Mouse (Mus musculus) lung, postnatal 0 days (tissue): Measurements from ENCODE around the gene Cntf. TPM values are rescaled to one million over a fixed set of nuclear protein-coding genes. Genes with fewer than 3 reads are reported as not detected.
"Not testable (repeated sequence)": the region's sequence is repeated elsewhere in the genome, so short reads cannot be mapped to it uniquely, and the experiment has no call there.

ENCODE experiments used
- ATAC-seq: fragments of 200-750 bp; cut with Nextera tagmentation; 2 replicates; pipeline ENCODE4 v1.8.0; 2017; ENCODE audit warnings: moderate library complexity
- DNase-seq: peaks from one replicate; pipeline ENCODE4 v3.0.0-alpha.2; 2016; ENCODE audit warnings: low spot score
- H3K27ac ChIP-seq: fragments of 300-500 bp; sonication (generic); 2 replicates; pipeline ENCODE4 v1.5.1; 2014; ENCODE audit warnings: antibody characterized with exemption, mild to moderate bottlenecking, low read length, mixed read lengths
- H3K27me3 ChIP-seq: fragments of 300-500 bp; sonication (generic); replicated peaks from 2 replicates; pipeline ENCODE4 v1.6.1; 2014; ENCODE audit warnings: low read length, mixed read lengths; ENCODE audit not compliant: insufficient read depth
- H3K36me3 ChIP-seq: fragments of 300-500 bp; sonication (generic); 2 replicates; pipeline ENCODE4 v1.6.1; 2014; ENCODE audit warnings: low read length, mixed read lengths; ENCODE audit not compliant: insufficient read depth
- H3K4me1 ChIP-seq: fragments of 300-500 bp; sonication (generic); 2 replicates; pipeline ENCODE4 v1.6.1; 2014; ENCODE audit warnings: antibody characterized with exemption, low read depth, low read length, mixed read lengths; ENCODE audit not compliant: insufficient read depth
- H3K4me2 ChIP-seq: fragments of 300-500 bp; sonication (generic); replicated peaks from 2 replicates; pipeline ENCODE4 v1.6.1; 2014; ENCODE audit warnings: low read depth, mild to moderate bottlenecking, low read length, moderate library complexity, mixed read lengths
- H3K4me3 ChIP-seq: fragments of 300-500 bp; sonication (generic); 2 replicates; pipeline ENCODE4 v1.5.1; 2014; ENCODE audit warnings: low read depth, low read length
- H3K9ac ChIP-seq: fragments of 300-500 bp; sonication (generic); replicated peaks from 2 replicates; pipeline ENCODE4 v1.6.1; 2014; ENCODE audit warnings: low read depth, mild to moderate bottlenecking
- H3K9me3 ChIP-seq: fragments of 300-500 bp; sonication (generic); 2 replicates; pipeline ENCODE4 v1.6.1; 2016; ENCODE audit warnings: low read length, mixed read lengths
- CTCF ChIP-seq: IDR thresholded peaks from 2 replicates; pipeline ENCODE4 v1.5.1; 2016; ENCODE audit warnings: antibody characterized with exemption, mild to moderate bottlenecking
- EP300 ChIP-seq: IDR thresholded peaks from 2 replicates; pipeline ENCODE4 v1.6.1; 2016; ENCODE audit warnings: antibody characterized with exemption, mild to moderate bottlenecking, control low read depth
- WGBS: fragments of 180-500 bp; shearing (Covaris S2); extraction: QIAGEN DNeasy Blood & Tissue Kit; methylation state at CpG from one replicate; pipeline ENCODE4 v1.1.7; 2014; 5-methylcytosine and 5-hydroxymethylcytosine counted together
- polyA plus RNA-seq: library from polyadenylated mRNA; unstranded; fragments of >200 nt; fragmentation: Nextera tagmentation; extraction: Ambion mirVana; gene quantifications from 2 replicates; pipeline ENCODE4 v1.2.1, GENCODE M21; 2015

The Cntf gene
- polyA plus RNA-seq, 1 experiment from 2014 or later: 0.91 TPM

GRCm38 (mm10) chr19:12758936-12759478 is 6.4 kb downstream of the Cntf start:
- H3K9me3 ChIP-seq: no peaks in the 10 kb centered on the region
- H3K9ac ChIP-seq: no peak overlapping the region
- whole genome bisulfite sequencing: 74% methylated on average over 1 of the region's 1 CpGs
- H3K4me1 ChIP-seq: no peaks in the 10 kb centered on the region
- no peak overlapping the region for H3K4me2 ChIP-seq
- ATAC-seq (no peak), DNase-seq (no peak)
- no peaks in the 10 kb centered on the region for H3K27me3 ChIP-seq
- no peak overlapping the region for H3K4me3 ChIP-seq
- H3K36me3 ChIP-seq: 0 out of 2 replicates have a peak, but pooled peaks cover 9% of the 10 kb centered on the region
- TF ChIP-seq EP300: no peak
- TF ChIP-seq CTCF: no peak
- H3K27ac ChIP-seq: no peak overlapping the region

GRCm38 (mm10) chr19:12756286-12756685 is 9.1 kb downstream of the Cntf start:
- no peaks in the 10 kb centered on the region for H3K4me1 ChIP-seq
- no peak overlapping the region for H3K9ac ChIP-seq
- no peak overlapping the region for H3K4me3 ChIP-seq
- ATAC-seq (no peak), DNase-seq (no peak)
- H3K27ac ChIP-seq: no peak overlapping the region
- WGBS: 69% methylated on average over 3 of the region's 3 CpGs
- no peaks in the 10 kb centered on the region for H3K9me3 ChIP-seq
- no peaks in the 10 kb centered on the region for H3K36me3 ChIP-seq
- H3K4me2 ChIP-seq: no peak overlapping the region
- no peaks in the 10 kb centered on the region for H3K27me3 ChIP-seq
- no peak for TF ChIP-seq CTCF
- no peak for TF ChIP-seq EP300

GRCm38 (mm10) chr19:12731950-12732349 is 33.5 kb downstream of the Cntf start:
- Histone ChIP-seq H3K9me3 (no peaks in the 10 kb centered on the region), H3K4me3 (no peak overlapping the region), H3K27ac (no peak overlapping the region), H3K27me3 (no peaks in the 10 kb centered on the region), H3K4me1 (no peaks in the 10 kb centered on the region), H3K4me2 (no peak overlapping the region), H3K36me3 (no peaks in the 10 kb centered on the region), H3K9ac (no peak overlapping the region)
- ATAC-seq: no peak
- DNase-seq: no peak
- TF ChIP-seq CTCF (no peak), EP300 (no peak)
- 53% methylated on average over 2 of the region's 2 CpGs for WGBS

- no peak overlapping the region for H3K27ac ChIP-seq
- H3K36me3 ChIP-seq: no peaks in the 10 kb centered on the region
- H3K4me3 ChIP-seq: no peak overlapping the region
- 67% methylated on average over 1 of the region's 1 CpGs for WGBS
- DNase-seq: no peak
- no peaks in the 10 kb centered on the region for H3K27me3 ChIP-seq
- TF ChIP-seq EP300 (no peak), CTCF (no peak)
- H3K4me1 ChIP-seq: no peaks in the 10 kb centered on the region
- no peak overlapping the region for H3K4me2 ChIP-seq
- H3K9ac ChIP-seq: no peak overlapping the region
- no peaks in the 10 kb centered on the region for H3K9me3 ChIP-seq
- ATAC-seq: no peak
Measured at GRCm38 (mm10) chr19:12731036-12731435, 34.4 kb downstream of the Cntf start.

- DNase-seq (no peak), ATAC-seq (no peak)
- H3K9ac ChIP-seq: no peak overlapping the region
- H3K4me2 ChIP-seq: no peak overlapping the region
- H3K9me3 ChIP-seq: no peaks in the 10 kb centered on the region
- TF ChIP-seq EP300 (no peak), CTCF (no peak)
- H3K36me3 ChIP-seq: no peaks in the 10 kb centered on the region
- 71% methylated on average over 1 of the region's 1 CpGs for WGBS
- no peaks in the 10 kb centered on the region for H3K27me3 ChIP-seq
- H3K4me3 ChIP-seq: no peak overlapping the region
- H3K4me1 ChIP-seq: no peaks in the 10 kb centered on the region
- no peak overlapping the region for H3K27ac ChIP-seq
Measured at GRCm38 (mm10) chr19:12725851-12726250, 39.6 kb downstream of the Cntf start.

GRCm38 (mm10) chr19:12722308-12722707 is 43.1 kb downstream of the Cntf start:
- Histone ChIP-seq H3K4me1 (no peaks in the 10 kb centered on the region), H3K27ac (no peak overlapping the region), H3K27me3 (no peaks in the 10 kb centered on the region), H3K36me3 (no peaks in the 10 kb centered on the region), H3K4me3 (no peak overlapping the region), H3K9me3 (no peaks in the 10 kb centered on the region), H3K4me2 (no peak overlapping the region), H3K9ac (no peak overlapping the region)
- TF ChIP-seq EP300: no peak
- peak; percentile 46 for TF ChIP-seq CTCF
- ATAC-seq (no peak), DNase-seq (peak; percentile 17)
- 69% methylated on average over 2 of the region's 3 CpGs for WGBS

GRCm38 (mm10) chr19:12721596-12721995 is 43.8 kb downstream of the Cntf start:
- not testable (repeated sequence) for ATAC-seq, H3K4me3 ChIP-seq, DNase-seq, H3K4me2 ChIP-seq, H3K36me3 ChIP-seq, H3K9ac ChIP-seq, H3K9me3 ChIP-seq, H3K27me3 ChIP-seq, H3K4me1 ChIP-seq, H3K27ac ChIP-seq
- 90% methylated on average over 7 of the region's 7 CpGs for WGBS

- not testable (repeated sequence) for H3K9ac ChIP-seq, DNase-seq, H3K9me3 ChIP-seq, ATAC-seq, H3K4me2 ChIP-seq, H3K4me1 ChIP-seq, H3K27ac ChIP-seq, H3K27me3 ChIP-seq, H3K4me3 ChIP-seq, H3K36me3 ChIP-seq
- WGBS: 79% methylated on average over 5 of the region's 5 CpGs
Measured at GRCm38 (mm10) chr19:12720919-12721318, 44.5 kb downstream of the Cntf start.
